Mouse (Mus musculus): ENCODE data around the gene Best2. TPM values are rescaled to one million over a fixed set of nuclear protein-coding genes. Genes with fewer than 3 reads are reported as not detected.

Gene Best2
- total and polyA plus RNA-seq, 2 experiments from 2014 or later: not detected

- ATAC-seq (ENCODE audit: insufficient read depth, low read depth) (no peak), DNase-seq (ENCODE audit: low spot score) (no peak)
- no peaks in the 10 kb centered on the region for H3K9me3 ChIP-seq (replicated peaks; ENCODE audit: control insufficient read depth, low read length)
- 12% methylated on average over 2 of the region's 2 CpGs for WGBS
- no peak for TF ChIP-seq CTCF (IDR thresholded peaks at IDR 0.05; ENCODE audit: low read depth)
- no peak for TF ChIP-seq EP300 (IDR thresholded peaks at IDR 0.05; ENCODE audit: low read depth)
- peak overlapping the region; percentile 98 for H3K9ac ChIP-seq (replicated peaks; ENCODE audit: low read depth, low read length)
- H3K4me2 ChIP-seq (ENCODE audit: low read depth, low read length): peak overlapping the region; percentile 91
- peak overlapping the region; percentile 97 for H3K4me3 ChIP-seq (ENCODE audit: low read depth, low read length)
- no peak overlapping the region for H3K27ac ChIP-seq (ENCODE audit: low read depth)
- peaks cover 43% of the 10 kb centered on the region for H3K36me3 ChIP-seq (replicated peaks; ENCODE audit: control insufficient read depth, insufficient read depth, low read length)
- peaks cover 31% of the 10 kb centered on the region for H3K4me1 ChIP-seq (ENCODE audit: control insufficient read depth, insufficient read depth)
- no peaks in the 10 kb centered on the region for H3K27me3 ChIP-seq (ENCODE audit: control insufficient read depth, insufficient read depth, low read length)
These were observed 13.6 kb upstream of the Best2 start for GRCm38 (mm10) chr8:85027922-85028321.

DNA sequence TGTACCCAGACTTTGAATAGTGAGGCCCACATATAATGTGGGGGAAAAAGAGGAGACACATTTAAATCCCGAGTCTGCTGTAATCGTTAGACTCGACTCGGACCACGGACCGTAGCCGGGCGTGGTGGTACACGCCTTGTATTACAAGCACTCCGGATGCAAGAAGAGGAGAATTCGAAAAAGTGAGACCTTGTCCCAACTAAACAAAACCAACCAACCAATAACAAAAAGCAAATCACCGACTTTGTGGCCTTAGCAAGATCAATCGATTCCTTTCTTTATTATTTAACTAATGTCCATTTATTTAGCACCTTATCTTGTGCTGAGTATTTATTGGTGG is 13.2 kb upstream of the Best2 start:
- H3K4me2 ChIP-seq (ENCODE audit: low read depth, low read length): peak overlapping the region; percentile 91
- no peak for TF ChIP-seq EP300 (IDR thresholded peaks at IDR 0.05; ENCODE audit: low read depth)
- no peak for TF ChIP-seq CTCF (IDR thresholded peaks at IDR 0.05; ENCODE audit: low read depth)
- ATAC-seq (ENCODE audit: insufficient read depth, low read depth) (no peak), DNase-seq (ENCODE audit: low spot score) (peak; percentile 15)
- peak overlapping the region; percentile 82 for H3K27ac ChIP-seq (ENCODE audit: low read depth)
- H3K27me3 ChIP-seq (ENCODE audit: control insufficient read depth, insufficient read depth, low read length): no peaks in the 10 kb centered on the region
- 1% methylated on average over 13 of the region's 13 CpGs for WGBS
- no peaks in the 10 kb centered on the region for H3K9me3 ChIP-seq (replicated peaks; ENCODE audit: control insufficient read depth, low read length)
- H3K4me3 ChIP-seq (ENCODE audit: low read depth, low read length): peak overlapping the region; percentile 97
- H3K36me3 ChIP-seq (replicated peaks; ENCODE audit: control insufficient read depth, insufficient read depth, low read length): peaks cover 41% of the 10 kb centered on the region
- H3K4me1 ChIP-seq (ENCODE audit: control insufficient read depth, insufficient read depth): peaks cover 31% of the 10 kb centered on the region
- H3K9ac ChIP-seq (replicated peaks; ENCODE audit: low read depth, low read length): peak overlapping the region; percentile 98

GRCm38 (mm10) chr8:85026670-85027515 is 12.6 kb upstream of the Best2 start, which contains the start of gene Trir:
Trir (plus strand) TSS chr8:85026823.
- peaks cover 41% of the 10 kb centered on the region for H3K36me3 ChIP-seq (replicated peaks; ENCODE audit: control insufficient read depth, insufficient read depth, low read length)
- under 1% methylated on average over 74 of the region's 75 CpGs for WGBS

DNA sequence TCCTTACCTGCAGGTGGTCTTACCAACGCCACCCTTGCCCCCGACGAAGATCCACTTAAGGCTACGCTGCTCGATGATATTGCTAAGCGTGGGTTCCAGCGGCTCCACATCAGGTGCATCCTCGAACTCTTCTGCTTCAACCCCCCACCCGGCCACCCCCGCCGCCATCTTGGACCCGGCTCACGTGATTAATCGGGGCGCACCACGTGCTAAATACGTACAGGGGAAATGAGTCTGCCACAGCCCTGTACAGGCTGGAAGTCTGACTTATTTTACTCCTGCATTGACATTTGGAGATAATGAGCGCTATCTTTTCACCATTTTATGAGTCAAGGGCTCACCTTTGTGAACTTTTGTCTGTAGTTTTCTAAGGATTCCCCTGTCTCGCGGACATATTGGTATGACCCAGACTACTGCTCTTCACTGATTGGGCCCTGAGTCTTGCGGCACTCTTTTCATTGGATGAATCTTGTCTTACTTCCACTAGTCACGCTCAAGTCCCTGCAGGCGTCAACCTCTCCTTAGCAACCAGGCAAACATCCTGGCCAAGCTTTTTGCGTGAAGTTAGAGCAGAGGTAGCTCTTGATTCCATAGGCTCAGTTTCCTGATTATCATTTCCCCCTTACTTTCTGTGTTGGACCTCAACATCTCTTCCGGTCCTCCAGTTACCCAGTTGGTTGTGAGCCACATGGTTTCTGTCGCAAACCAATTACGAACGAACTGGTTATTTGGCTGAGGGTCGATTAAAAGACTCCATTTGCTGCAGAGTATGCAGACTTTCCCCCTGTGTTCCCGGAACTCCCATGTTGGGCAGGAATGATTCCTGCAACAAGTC is 11.0 kb upstream of the Best2 start, which contains the start of gene Asna1:
TSS of gene Asna1 (minus strand) at position 184 of the 835 bp plus-strand sequence.
- peak within 1 kb of the TSS; percentile 67 for H3K9ac ChIP-seq (replicated peaks; ENCODE audit: low read depth, low read length)
- TF ChIP-seq EP300 (IDR thresholded peaks at IDR 0.05; ENCODE audit: low read depth) (no peak), CTCF (IDR thresholded peaks at IDR 0.05; ENCODE audit: low read depth) (0 out of 2 replicates have a peak, but pooled peaks have one; percentile 0)
- H3K36me3 ChIP-seq (replicated peaks; ENCODE audit: control insufficient read depth, insufficient read depth, low read length): peaks cover 39% of the 10 kb centered on the region
- DNase-seq (ENCODE audit: low spot score) (peak; percentile 98), ATAC-seq (ENCODE audit: insufficient read depth, low read depth) (peak; percentile 84)
- no peaks in the 10 kb centered on the region for H3K27me3 ChIP-seq (ENCODE audit: control insufficient read depth, insufficient read depth, low read length)
- no peaks in the 10 kb centered on the region for H3K9me3 ChIP-seq (replicated peaks; ENCODE audit: control insufficient read depth, low read length)
- H3K4me1 ChIP-seq (ENCODE audit: control insufficient read depth, insufficient read depth): peaks cover 31% of the 10 kb centered on the region
- peak within 1 kb of the TSS; percentile 97 for H3K4me3 ChIP-seq (ENCODE audit: low read depth, low read length)
- WGBS: 4% methylated on average over 30 of the region's 30 CpGs
- H3K27ac ChIP-seq (ENCODE audit: low read depth): peak within 1 kb of the TSS; percentile 75
- H3K4me2 ChIP-seq (ENCODE audit: low read depth, low read length): peak within 1 kb of the TSS; percentile 91

More at GRCm38 (mm10) chr8:85026670-85027515, 12.6 kb upstream of the Best2 start, which contains the start of gene Trir:
- Histone ChIP-seq H3K9me3 (replicated peaks; ENCODE audit: control insufficient read depth, low read length) (no peaks in the 10 kb centered on the region), H3K4me1 (ENCODE audit: control insufficient read depth, insufficient read depth) (peaks cover 31% of the 10 kb centered on the region), H3K27ac (ENCODE audit: low read depth) (peak within 1 kb of the TSS; percentile 82), H3K9ac (replicated peaks; ENCODE audit: low read depth, low read length) (peak within 1 kb of the TSS; percentile 98), H3K27me3 (ENCODE audit: control insufficient read depth, insufficient read depth, low read length) (no peaks in the 10 kb centered on the region), H3K4me2 (ENCODE audit: low read depth, low read length) (peak within 1 kb of the TSS; percentile 91), H3K4me3 (ENCODE audit: low read depth, low read length) (peak within 1 kb of the TSS; percentile 97)
- ATAC-seq (ENCODE audit: insufficient read depth, low read depth): peak; percentile 85
- peak; percentile 98 for DNase-seq (ENCODE audit: low spot score)
- TF ChIP-seq CTCF (IDR thresholded peaks at IDR 0.05; ENCODE audit: low read depth): no peak
- peak; percentile 46; the same call in 1 of the 2 replicates for TF ChIP-seq EP300 (IDR thresholded peaks at IDR 0.05; ENCODE audit: low read depth)

GRCm38 (mm10) chr8:85023846-85024245 is 9.5 kb upstream of the Best2 start:
- Histone ChIP-seq H3K4me2 (ENCODE audit: low read depth, low read length) (peak overlapping the region; percentile 91; the same call in 1 of the 2 replicates), H3K4me1 (ENCODE audit: control insufficient read depth, insufficient read depth) (peaks cover 31% of the 10 kb centered on the region), H3K4me3 (ENCODE audit: low read depth, low read length) (no peak overlapping the region), H3K36me3 (replicated peaks; ENCODE audit: control insufficient read depth, insufficient read depth, low read length) (peaks cover 43% of the 10 kb centered on the region), H3K9ac (replicated peaks; ENCODE audit: low read depth, low read length) (no peak overlapping the region), H3K9me3 (replicated peaks; ENCODE audit: control insufficient read depth, low read length) (no peaks in the 10 kb centered on the region), H3K27ac (ENCODE audit: low read depth) (no peak overlapping the region), H3K27me3 (ENCODE audit: control insufficient read depth, insufficient read depth, low read length) (no peaks in the 10 kb centered on the region)
- ATAC-seq (ENCODE audit: insufficient read depth, low read depth) (no peak), DNase-seq (ENCODE audit: low spot score) (no peak)
- TF ChIP-seq CTCF (IDR thresholded peaks at IDR 0.05; ENCODE audit: low read depth) (no peak), EP300 (IDR thresholded peaks at IDR 0.05; ENCODE audit: low read depth) (no peak)
- WGBS: 95% methylated on average over 3 of the region's 3 CpGs

All from heart, postnatal 0 days (tissue).